Mouse (Mus musculus): ENCODE measurements around the gene Ssrp1.

DNA sequence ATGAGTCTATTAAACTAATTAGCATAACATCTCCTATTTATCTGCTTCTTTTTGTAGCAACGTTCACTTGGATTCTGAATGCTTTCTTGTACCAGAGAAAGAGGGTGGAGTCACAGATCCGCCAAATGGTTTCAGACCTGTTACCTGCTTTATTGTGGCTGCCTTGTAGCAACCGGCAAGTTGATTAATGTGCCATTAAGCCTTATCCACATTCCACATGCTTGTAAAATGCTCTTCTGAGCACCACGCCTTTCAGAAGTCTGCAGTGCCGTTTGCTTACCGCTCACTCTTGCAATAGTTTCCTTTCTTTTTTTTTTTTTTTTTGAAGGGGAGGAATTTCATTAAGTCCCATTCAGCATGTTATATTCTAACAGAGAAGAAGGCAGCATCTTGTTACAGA, 7.1 kb upstream of the Ssrp1 start:
- no peak for TF ChIP-seq CTCF (IDR thresholded peaks at IDR 0.05; ENCODE audit: borderline replicate concordance, control insufficient read depth, extremely low read depth, insufficient read depth, low read length, poor library complexity)
- no peak for TF ChIP-seq POLR2A (IDR thresholded peaks at IDR 0.05; ENCODE audit: control insufficient read depth, extremely low read depth, insufficient read depth, low read length, poor library complexity)
